Mouse (Mus musculus): ENCODE measurements around the gene Slc22a15.
A peak's percentile ranks its signal among the peaks of the same experiment; 100 is the strongest.

The Slc22a15 gene

DNA sequence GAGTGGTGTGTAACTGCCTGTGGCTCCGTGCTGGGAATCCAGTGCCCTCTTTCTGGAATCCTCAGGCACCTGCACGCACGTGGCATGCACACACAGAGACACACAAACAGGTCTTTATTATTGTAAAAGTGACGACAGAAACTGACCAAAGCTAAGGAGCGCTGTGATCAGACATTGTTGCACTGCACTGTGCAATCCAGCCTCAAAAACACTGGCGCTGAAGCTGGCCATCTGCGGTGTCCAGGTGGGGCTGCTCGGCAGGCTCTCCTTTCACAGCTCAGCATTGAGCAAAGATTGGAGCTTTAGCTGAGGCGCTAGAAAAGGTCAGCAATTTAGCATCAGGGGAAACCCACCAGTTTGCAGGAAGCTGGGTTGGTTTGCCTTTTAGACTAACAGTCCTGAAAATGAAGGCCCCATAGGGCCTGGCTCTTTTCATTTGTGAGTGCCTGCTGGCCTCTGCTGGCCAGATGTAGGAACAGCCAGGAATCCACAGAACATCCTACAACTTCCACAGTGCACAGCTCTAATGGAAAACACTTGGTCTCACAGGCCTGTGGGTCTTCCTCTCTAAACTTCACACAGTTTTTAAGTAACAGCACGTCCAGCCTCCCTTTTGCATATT is 111.8 kb downstream of the Slc22a15 start:
- DNase-seq (ENCODE audit: low read depth, low spot score) = peak; percentile 65

DNA sequence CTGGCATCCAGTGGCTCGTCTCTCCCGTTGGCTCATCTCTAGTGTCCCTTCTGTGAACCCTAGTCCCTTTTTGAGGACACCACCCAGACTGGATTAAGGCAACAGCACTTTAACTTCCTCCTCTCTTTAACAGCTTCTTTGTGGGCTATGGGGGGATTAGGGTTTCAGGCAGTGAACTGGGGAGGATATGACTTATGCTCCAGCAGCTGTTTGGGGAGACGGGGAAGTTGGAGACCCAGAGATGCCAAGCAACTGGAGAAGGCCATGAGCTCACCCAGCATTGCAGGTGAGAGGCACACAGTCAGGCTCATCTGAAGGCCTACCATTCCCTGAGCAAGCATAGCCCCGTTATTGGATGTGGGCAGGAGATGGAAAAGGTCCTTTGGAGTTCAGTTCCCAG is 112.3 kb downstream of the Slc22a15 start:
- DNase-seq (ENCODE audit: low read depth, low spot score) = no peak

DNA sequence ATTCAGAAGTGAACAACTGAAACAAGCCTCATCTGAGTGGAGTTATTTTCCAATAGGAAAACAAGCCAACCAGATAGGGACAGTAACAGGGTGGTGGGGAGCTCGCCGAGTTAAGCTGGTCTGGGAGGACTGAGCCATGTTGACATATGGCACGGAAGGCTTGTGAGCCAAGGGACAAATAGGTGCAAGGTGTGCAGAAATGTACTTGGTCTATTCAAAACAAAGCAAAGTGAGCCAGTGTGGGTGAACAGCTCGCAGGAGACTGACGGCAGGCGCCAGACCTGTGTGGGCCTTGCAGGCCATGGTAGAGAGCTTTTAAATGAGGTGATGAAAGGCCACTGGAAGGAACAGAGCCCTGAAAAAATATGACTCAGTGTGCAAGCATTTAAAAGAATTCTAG is 116.6 kb downstream of the Slc22a15 start:
- no peak for DNase-seq (ENCODE audit: low read depth, low spot score)

DNA sequence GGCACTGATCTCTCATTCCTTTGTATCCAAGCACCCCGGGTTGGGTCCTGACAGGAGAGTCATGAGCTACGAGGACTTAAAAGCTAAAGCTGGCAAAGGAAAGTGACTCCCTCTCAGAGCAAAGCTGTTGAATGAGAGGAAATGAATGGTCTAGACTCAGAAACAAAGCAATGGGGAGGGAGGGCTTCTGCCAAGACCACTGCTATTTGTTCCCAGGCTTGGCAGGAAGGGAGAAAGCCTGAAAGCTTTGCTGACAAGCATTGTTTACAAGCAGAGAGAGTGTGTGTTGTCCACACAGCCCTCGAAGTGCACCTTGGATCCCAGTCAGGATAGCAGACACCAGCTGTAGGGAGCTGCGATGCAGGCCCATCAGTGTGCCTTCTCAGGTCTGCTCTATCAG is 117.3 kb downstream of the Slc22a15 start:
- DNase-seq (ENCODE audit: low read depth, low spot score) = no peak

DNA sequence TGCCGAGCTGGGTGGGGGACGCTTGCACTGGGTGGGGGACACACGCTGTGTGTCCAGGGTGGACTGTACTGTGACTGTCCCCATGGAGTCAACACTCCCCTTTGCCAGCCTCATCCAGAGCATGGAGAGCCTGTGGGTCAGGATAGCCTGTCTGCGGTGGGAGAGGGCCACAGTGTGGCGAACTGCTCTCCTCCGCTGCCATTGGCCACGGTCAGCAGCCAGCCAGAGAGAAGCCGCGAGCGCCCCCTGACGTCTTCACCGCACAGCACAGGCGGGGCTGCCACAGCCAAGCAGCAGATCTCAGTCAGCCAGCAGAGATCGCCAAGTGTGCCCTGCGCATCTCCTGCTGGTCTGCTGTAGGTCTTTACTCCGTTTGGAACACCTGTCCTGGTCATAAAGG is 118.1 kb downstream of the Slc22a15 start:
- DNase-seq (ENCODE audit: low read depth, low spot score) = peak; percentile 67

Data from embryo, embryonic 11.5 days (tissue).